Mouse (Mus musculus) layer of hippocampus, postnatal 36 days (tissue): ENCODE data around the gene Shc4. TPM values are rescaled to one million over a fixed set of nuclear protein-coding genes. Genes with fewer than 3 reads are reported as not detected.

Experiments
- total RNA-seq, 2 experiments: library from RNA; stranded (reverse); gene quantifications; 2 replicates each; pipeline ENCODE4 v1.2.3; 2021

Gene Shc4
- total RNA-seq, 2 experiments from 2014 or later = 4.9 to 5.3 TPM

Other genes with a start within 250 kb of the Shc4 start
- gene Gm9913, start 219.1 kb downstream of the Shc4 start, total RNA-seq = under 1 TPM; 0.27 to 0.56 TPM
- 10 to 100 TPM in 1 of 2 experiments, 1 to 10 TPM in 1; 7.6 to 10.4 TPM for gene Fbn1, start 216.2 kb downstream of the Shc4 start, total RNA-seq
- 1 to 10 TPM; 3.5 to 4.1 TPM for gene Cep152, start 99.0 kb downstream of the Shc4 start, total RNA-seq
- 100 to 1,000 TPM; 264 to 282 TPM for gene Eid1, start 51.1 kb downstream of the Shc4 start, total RNA-seq
- 100 to 1,000 TPM; 102 to 104 TPM for gene Secisbp2l, start 58.7 kb upstream of the Shc4 start, total RNA-seq
- gene Galk2, start 135.0 kb upstream of the Shc4 start, total RNA-seq = 10 to 100 TPM; 27.4 to 29.8 TPM
- 100 to 1,000 TPM; 102 to 115 TPM for gene Cops2, start 135.0 kb upstream of the Shc4 start, total RNA-seq